Mouse (Mus musculus): ENCODE measurements around the gene Acot12.
A peak's percentile ranks its signal among the peaks of the same experiment; 100 is the strongest.

The Acot12 gene

GRCm38 (mm10) chr13:91741280-91742047, at the start of gene Acot12:
Gene Acot12, plus strand, starts transcription at chr13:91741512.
- peak; percentile 46 for DNase-seq (ENCODE audit: low read depth)

GRCm38 (mm10) chr13:91693615-91694014, 47.7 kb upstream of the Acot12 start:
- no peak for DNase-seq (ENCODE audit: low read depth)

- DNase-seq (ENCODE audit: low read depth), result no peak
These were observed 45.9 kb upstream of the Acot12 start for GRCm38 (mm10) chr13:91695406-91695805.

- DNase-seq (ENCODE audit: low read depth), result no peak
These were observed 45.1 kb upstream of the Acot12 start for GRCm38 (mm10) chr13:91696109-91696645.

- DNase-seq (ENCODE audit: low read depth), result no peak
These were observed 44.3 kb upstream of the Acot12 start for GRCm38 (mm10) chr13:91697011-91697410.

- DNase-seq (ENCODE audit: low read depth), result no peak
These were observed 39.0 kb upstream of the Acot12 start for GRCm38 (mm10) chr13:91702337-91702736.

GRCm38 (mm10) chr13:91719487-91719886, 21.8 kb upstream of the Acot12 start:
- no peak for DNase-seq (ENCODE audit: low read depth)

GRCm38 (mm10) chr13:91723108-91723735, 18.1 kb upstream of the Acot12 start:
- no peak for DNase-seq (ENCODE audit: low read depth)

GRCm38 (mm10) chr13:91723736-91724119, 17.6 kb upstream of the Acot12 start:
- no peak for DNase-seq (ENCODE audit: low read depth)

- no peak for DNase-seq (ENCODE audit: low read depth)
These were observed 17.1 kb upstream of the Acot12 start for GRCm38 (mm10) chr13:91724211-91724610.

GRCm38 (mm10) chr13:91725130-91725529, 16.2 kb upstream of the Acot12 start:
- DNase-seq (ENCODE audit: low read depth), result no peak

GRCm38 (mm10) chr13:91727899-91728298, 13.4 kb upstream of the Acot12 start:
- DNase-seq (ENCODE audit: low read depth), result no peak

- DNase-seq (ENCODE audit: low read depth), result no peak
These were observed 4.1 kb upstream of the Acot12 start for GRCm38 (mm10) chr13:91737191-91737590.

GRCm38 (mm10) chr13:91740851-91741250, 461 bp upstream of the Acot12 start:
- no peak for DNase-seq (ENCODE audit: low read depth)

GRCm38 (mm10) chr13:91743180-91743579, 1.9 kb downstream of the Acot12 start:
- no peak for DNase-seq (ENCODE audit: low read depth)

GRCm38 (mm10) chr13:91746470-91746869, 5.2 kb downstream of the Acot12 start:
- no peak for DNase-seq (ENCODE audit: low read depth)

- no peak for DNase-seq (ENCODE audit: low read depth)
These were observed 7.1 kb downstream of the Acot12 start for GRCm38 (mm10) chr13:91748401-91748800.

GRCm38 (mm10) chr13:91749981-91750380, 8.7 kb downstream of the Acot12 start:
- no peak for DNase-seq (ENCODE audit: low read depth)

- DNase-seq (ENCODE audit: low read depth), result no peak
These were observed 12.4 kb downstream of the Acot12 start for GRCm38 (mm10) chr13:91753724-91754123.

- no peak for DNase-seq (ENCODE audit: low read depth)
These were observed 13.4 kb downstream of the Acot12 start for GRCm38 (mm10) chr13:91754762-91755161.

- no peak for DNase-seq (ENCODE audit: low read depth)
These were observed 14.9 kb downstream of the Acot12 start for GRCm38 (mm10) chr13:91756230-91756629.

- DNase-seq (ENCODE audit: low read depth), result no peak
These were observed 17.2 kb downstream of the Acot12 start for GRCm38 (mm10) chr13:91758316-91759048.

GRCm38 (mm10) chr13:91759791-91760190, 18.5 kb downstream of the Acot12 start:
- no peak for DNase-seq (ENCODE audit: low read depth)

Measured in fibroblast of lung, adult 2 months (primary cell).